Mouse (Mus musculus) heart, adult 9 months (tissue): ENCODE data around the gene Inpp5d.
"Not testable (repeated sequence)": the region's sequence is repeated elsewhere in the genome, so short reads cannot be mapped to it uniquely, and the experiment has no call there.

Source experiments
- DNase-seq, 2 experiments: peaks; one replicate each; pipeline ENCODE4 v3.0.0; 2022; ENCODE audit warnings: low spot score in 2 of 2

The Inpp5d gene

DNA sequence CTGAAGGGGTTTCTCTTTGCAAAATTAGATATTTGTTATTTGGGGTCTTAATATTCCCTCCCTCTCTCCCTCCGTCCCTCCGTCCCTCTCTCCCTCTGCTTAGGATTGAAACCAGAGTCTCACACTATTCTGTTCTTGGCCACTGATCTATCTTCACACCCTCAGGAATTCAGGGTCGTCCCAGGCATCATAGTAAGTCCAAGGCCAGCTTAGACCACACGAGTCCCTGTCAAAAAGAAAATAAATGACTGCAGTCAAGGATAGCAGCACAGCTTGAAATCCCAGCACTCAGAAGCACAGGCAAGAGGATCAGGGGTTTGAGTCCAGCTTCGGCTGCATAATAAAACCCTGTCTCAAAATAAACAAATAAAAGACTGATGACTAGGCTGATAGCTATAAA, 35.0 kb downstream of the Inpp5d start:
- no peak for DNase-seq

- DNase-seq, result peak; percentile 19 to 63
These were observed 38.0 kb downstream of the Inpp5d start for GRCm38 (mm10) chr1:87658063-87658462.

DNA sequence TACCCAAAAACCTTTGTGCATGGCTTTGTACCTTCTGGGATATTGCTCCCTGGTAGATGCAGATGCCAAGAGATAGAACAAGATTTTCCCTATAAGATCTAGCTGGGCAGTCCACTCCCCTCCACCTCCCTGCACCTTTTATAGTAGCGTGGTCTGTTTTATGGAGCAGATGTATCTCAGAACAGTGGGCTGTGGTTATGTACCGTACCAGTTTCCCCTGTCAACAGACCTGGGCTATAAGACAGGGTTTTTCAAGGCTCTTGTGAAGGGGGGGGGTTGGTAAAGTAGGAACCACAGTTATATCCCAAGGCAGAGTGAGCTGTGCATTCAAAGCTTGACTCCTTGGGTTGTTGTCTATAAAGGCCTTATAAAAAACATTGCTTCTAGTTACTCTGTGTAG, 38.4 kb downstream of the Inpp5d start:
- DNase-seq, result no peak

GRCm38 (mm10) chr1:87658937-87659617, 39.0 kb downstream of the Inpp5d start:
- peak; percentile 36 to 66 for DNase-seq

DNA sequence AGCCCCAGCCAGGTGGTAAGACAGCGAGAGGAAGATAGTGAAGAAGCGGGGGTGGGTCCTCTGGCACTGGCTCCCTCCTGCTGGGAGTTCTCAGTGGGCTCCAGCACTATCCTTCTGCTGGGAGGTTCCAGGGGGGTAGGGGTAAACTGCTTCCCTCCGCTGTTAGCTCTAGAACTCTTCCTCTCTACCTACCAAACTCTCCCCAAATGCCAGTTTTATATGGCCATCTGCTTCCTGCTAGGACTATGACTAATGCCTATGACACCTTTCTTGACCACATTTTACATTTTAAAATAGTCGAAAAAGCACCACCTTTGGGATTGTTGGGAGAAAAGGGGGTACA, 39.5 kb downstream of the Inpp5d start:
- DNase-seq, result no peak

- DNase-seq, result no peak
These were observed 40.6 kb downstream of the Inpp5d start for GRCm38 (mm10) chr1:87660740-87661139.

- DNase-seq, result no peak
These were observed 43.9 kb downstream of the Inpp5d start for GRCm38 (mm10) chr1:87663992-87664391.

GRCm38 (mm10) chr1:87667006-87667405, 46.9 kb downstream of the Inpp5d start:
- DNase-seq, result no peak

DNA sequence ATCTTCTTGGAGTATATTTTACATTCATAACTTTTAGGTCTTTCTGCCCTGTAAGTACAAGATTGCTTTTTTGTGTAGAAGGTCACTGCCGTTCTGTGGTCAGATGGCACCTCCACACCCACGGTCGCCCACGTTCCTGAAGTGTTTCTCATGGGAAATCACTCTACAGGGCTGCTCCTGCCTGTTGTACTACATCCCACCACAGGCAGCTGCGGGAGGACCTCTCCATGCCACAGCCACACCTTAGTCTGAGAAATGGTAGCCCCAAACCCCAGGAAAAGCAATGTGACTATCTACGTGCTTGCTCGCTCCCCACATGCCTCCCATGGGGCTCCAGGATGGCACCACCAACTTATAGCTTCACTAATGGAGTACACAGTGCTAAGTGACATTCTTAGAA, 48.2 kb downstream of the Inpp5d start:
- no peak for DNase-seq

- DNase-seq, result no peak
These were observed 51.4 kb downstream of the Inpp5d start for GRCm38 (mm10) chr1:87671483-87671882.

- no peak for DNase-seq
These were observed 53.9 kb downstream of the Inpp5d start for GRCm38 (mm10) chr1:87673822-87674604.

DNA sequence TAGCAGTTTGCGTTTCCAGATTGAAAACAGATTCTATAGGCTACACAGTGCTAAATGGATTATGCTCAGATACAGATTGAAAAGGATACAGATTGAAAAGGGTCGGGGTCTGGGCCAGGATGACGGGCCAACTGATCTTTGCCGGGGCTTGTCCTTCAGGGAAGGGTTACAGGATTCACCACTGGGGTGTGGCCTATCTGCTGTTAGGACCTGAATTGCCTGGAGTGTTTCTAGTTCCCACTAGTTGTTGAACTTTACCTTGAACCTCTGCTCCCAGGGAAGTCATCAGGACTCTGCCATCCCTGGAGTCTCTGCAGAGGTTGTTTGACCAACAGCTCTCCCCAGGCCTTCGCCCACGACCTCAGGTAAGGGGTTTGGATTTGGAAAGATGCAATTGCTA, 55.9 kb downstream of the Inpp5d start:
- DNase-seq, result no peak

DNA sequence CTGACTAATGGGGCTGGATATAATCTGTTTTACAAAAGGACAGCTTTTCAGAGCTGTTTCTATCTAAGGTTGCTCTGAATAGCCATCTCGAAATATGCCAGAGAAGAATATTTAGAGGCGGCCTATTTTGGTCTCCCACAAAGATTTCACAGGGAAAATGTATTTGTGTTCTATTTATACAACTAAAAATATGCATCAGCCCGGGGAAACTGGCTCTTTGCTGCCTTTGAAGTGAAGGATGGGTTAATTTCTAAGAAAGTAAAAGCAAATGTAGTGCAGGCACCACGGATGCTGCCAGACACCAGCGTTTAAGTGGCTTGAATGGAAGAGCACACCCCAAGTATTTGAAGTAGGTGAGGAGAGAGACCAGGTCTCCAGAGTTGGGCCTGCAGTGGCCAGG, 59.0 kb downstream of the Inpp5d start:
- no peak for DNase-seq

DNA sequence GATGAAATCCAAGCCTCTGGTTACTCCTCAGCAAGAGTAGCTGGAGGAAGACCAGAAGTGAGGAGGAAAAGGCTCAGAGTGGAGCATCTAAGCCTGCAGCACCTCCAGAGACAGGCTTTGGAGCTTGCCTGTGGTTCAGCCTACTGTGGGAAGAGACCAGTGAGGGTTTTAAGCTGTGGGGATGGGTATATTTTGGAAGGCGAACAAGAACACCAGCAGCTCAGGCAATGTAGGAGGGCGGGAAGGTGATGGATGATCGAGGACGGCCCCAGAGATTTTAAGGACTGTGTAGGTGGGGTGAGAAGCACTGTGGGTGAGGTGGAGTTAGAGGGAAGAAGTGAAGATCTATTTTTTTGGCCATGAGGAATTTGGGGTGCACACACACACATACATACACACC, 60.8 kb downstream of the Inpp5d start:
- no peak for DNase-seq

GRCm38 (mm10) chr1:87682473-87682872, 62.4 kb downstream of the Inpp5d start:
- not testable (repeated sequence) for DNase-seq

DNA sequence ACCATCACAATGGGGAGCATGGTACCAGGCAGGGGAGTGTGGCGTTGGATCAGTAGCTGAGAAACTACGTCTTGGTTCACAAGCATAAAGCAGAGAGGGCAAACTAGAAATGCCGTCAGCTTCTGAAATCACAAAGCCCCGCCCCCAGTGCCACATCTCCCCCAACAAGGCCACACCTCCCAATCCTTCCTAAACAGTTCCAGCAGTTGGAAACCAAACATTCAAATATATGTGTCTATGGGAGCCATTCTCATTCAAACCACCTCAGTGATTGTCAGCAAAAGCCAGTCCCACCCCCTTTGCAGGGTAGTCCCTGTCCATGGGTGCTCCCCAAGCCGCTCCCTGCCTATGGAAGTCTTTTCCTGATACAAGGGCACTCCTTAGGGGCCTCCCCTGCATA, 64.0 kb downstream of the Inpp5d start:
- DNase-seq, result no peak

DNA sequence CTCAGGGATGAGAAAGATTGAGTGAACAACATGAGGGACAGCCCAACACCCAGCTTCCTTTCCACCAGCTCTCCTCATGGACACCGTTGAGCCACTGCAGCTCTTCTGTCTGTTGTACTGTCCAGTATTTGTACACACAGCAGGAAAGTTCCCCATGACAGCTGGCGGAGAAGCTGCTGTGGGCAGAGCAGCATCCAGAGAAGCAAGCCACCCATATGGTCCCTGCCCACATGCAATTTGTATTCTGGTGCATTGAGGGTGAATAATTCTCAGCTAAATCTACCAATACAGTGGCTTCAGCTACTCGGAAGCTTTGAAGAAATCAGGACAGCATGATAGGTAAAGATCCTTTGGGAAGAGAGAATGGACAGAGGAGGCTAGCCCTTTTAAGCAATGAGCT, 64.7 kb downstream of the Inpp5d start:
- DNase-seq, result no peak

- DNase-seq, result no peak
These were observed 66.2 kb downstream of the Inpp5d start for GRCm38 (mm10) chr1:87686351-87686750.

DNA sequence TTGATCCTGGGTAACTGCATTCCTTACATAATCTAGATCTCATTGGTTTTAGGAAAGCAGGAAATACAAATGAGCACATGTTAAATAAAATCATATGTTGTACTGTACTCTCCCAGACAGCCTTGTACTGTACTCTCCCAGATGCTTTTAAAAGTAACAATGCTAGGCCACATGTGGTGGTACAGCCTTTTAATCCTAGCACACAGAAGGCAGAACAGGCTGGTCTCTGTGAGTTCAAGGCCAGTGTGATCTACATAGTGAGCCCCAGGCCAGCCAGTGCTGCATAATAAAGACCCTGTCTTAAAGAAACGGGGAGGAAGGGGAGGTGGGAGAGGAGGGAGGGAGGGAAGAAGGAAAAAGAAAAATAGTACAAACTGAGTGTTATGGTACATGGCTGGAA, 66.9 kb downstream of the Inpp5d start:
- DNase-seq, result no peak

DNA sequence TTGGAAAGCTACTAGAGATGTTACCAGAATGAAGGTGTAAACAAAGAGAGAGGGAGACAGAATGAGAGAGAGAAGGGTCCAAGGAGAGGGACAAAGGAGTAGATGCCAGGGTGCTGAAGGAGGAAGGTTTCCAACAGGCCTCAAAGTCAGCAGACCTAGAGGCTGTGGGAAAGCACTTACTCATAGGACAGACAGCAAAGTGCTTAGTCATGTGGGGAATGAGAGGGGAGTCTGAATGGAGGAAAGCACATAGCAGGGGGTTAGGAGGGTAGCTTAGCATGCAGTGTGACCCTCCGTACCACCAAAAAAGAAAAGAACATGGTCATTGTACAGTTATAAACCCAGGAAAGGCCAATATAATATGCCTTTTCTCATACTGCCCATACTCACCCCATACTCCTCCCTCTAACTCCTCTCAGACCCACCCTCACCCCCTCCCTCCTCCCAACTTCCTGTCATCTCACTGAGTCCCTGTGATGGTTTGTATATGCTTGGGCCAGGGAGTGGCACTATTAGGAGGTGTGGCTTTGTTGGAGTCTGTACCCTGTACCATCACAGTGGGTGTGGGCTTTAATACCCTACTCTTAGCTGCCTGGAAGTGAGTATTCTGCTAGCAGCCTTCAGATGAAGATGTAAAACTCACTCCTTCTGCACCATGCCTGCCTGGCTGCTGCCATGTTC, 69.7 kb downstream of the Inpp5d start:
- DNase-seq, result no peak

GRCm38 (mm10) chr1:87696358-87696757, 76.2 kb downstream of the Inpp5d start:
- DNase-seq, result peak in 1 of 2 experiments; percentile 8

- DNase-seq, result peak in 1 of 2 experiments; percentile 10
These were observed 77.9 kb downstream of the Inpp5d start for GRCm38 (mm10) chr1:87698010-87698409.

GRCm38 (mm10) chr1:87699890-87700448, 79.9 kb downstream of the Inpp5d start:
- DNase-seq, result no peak
